Mouse (Mus musculus) left cerebral cortex, postnatal 4 days (tissue): ENCODE results near the gene D630036H23Rik. TPM values are rescaled to one million over a fixed set of nuclear protein-coding genes. Genes with fewer than 3 reads are reported as not detected.

Experiments
- total RNA-seq, 2 experiments: library from RNA; stranded (reverse); gene quantifications; 2 replicates each; pipeline ENCODE4 v1.2.3; 2021

Gene D630036H23Rik
- total RNA-seq, 2 experiments from 2014 or later: 1.1 to 2.3 TPM

Other genes with a start within 250 kb of the D630036H23Rik start
- 10 to 100 TPM; 61.8 to 63.7 TPM for gene Ankmy2, start 225.1 kb downstream of the D630036H23Rik start, total RNA-seq
- 100 to 1,000 TPM; 252 to 269 TPM for gene Bzw2, start 224.1 kb downstream of the D630036H23Rik start, total RNA-seq
- gene Lrrc72, start 128.8 kb downstream of the D630036H23Rik start, total RNA-seq: not detected
- 1 to 10 TPM; 4.5 to 5.0 TPM for gene Sostdc1, start 68.0 kb downstream of the D630036H23Rik start, total RNA-seq
- 10 to 100 TPM; 11.1 to 13.9 TPM for gene Ispd, start 731 bp downstream of the D630036H23Rik start, total RNA-seq